Mouse (Mus musculus) ES-Bruce4 (cell line): ENCODE measurements around the gene Fah. TPM values are rescaled to one million over a fixed set of nuclear protein-coding genes. Genes with fewer than 3 reads are reported as not detected.

Source experiments
- H3K27ac ChIP-seq: 2 replicates; pipeline ENCODE4 v1.5.1; 2012; ENCODE audit warnings: low read length, inconsistent platforms; ENCODE audit not compliant: insufficient read depth
- H3K27me3 ChIP-seq: 2 replicates; pipeline ENCODE4 v1.6.1; 2012; ENCODE audit warnings: mild to moderate bottlenecking, low read length, inconsistent platforms; ENCODE audit not compliant: control insufficient read depth, poor library complexity, insufficient read depth, severe bottlenecking
- H3K36me3 ChIP-seq: 2 replicates; pipeline ENCODE4 v1.6.1; 2012; ENCODE audit warnings: inconsistent platforms, mild to moderate bottlenecking, low read length, moderate library complexity; ENCODE audit not compliant: control insufficient read depth, poor library complexity, insufficient read depth, severe bottlenecking
- H3K4me1 ChIP-seq: one replicate; pipeline ENCODE4 v1.8.1; 2011; ENCODE audit warnings: low read length; ENCODE audit not compliant: control insufficient read depth, insufficient read depth
- H3K4me3 ChIP-seq: 2 replicates; pipeline ENCODE4 v1.5.1; 2011; ENCODE audit warnings: low read depth, mild to moderate bottlenecking, low read length
- H3K9ac ChIP-seq: 2 replicates; pipeline ENCODE4 v1.6.1; 2012; ENCODE audit warnings: low read depth, mild to moderate bottlenecking, inconsistent platforms; ENCODE audit not compliant: poor library complexity, severe bottlenecking
- H3K9me3 ChIP-seq: replicated peaks from 2 replicates; pipeline ENCODE4 v1.6.1; 2012; ENCODE audit warnings: mild to moderate bottlenecking, low read length, inconsistent platforms; ENCODE audit not compliant: control insufficient read depth, poor library complexity, insufficient read depth, severe bottlenecking
- CTCF ChIP-seq: IDR thresholded peaks from one replicate; pipeline ENCODE4 v1.8.1; 2011; ENCODE audit warnings: low read depth, low read length
- EP300 ChIP-seq: IDR thresholded peaks from 2 replicates; pipeline ENCODE4 v1.6.1; 2011; ENCODE audit warnings: low read depth, low read length; ENCODE audit not compliant: insufficient read depth
- POLR2A ChIP-seq: IDR thresholded peaks from one replicate; pipeline ENCODE4 v1.8.1; 2011; ENCODE audit warnings: low read length; ENCODE audit not compliant: insufficient read depth
- polyA plus RNA-seq: library from polyadenylated mRNA; stranded (reverse); fragments of >200 nt; gene quantifications from 2 replicates; pipeline ENCODE4 v1.2.4, GENCODE M21; 2011; ENCODE audit warnings: low read depth; ENCODE audit not compliant: missing spikeins, insufficient read depth, insufficient read length

Fah gene
- polyA plus RNA-seq, 1 experiment: 24.6 TPM

DNA sequence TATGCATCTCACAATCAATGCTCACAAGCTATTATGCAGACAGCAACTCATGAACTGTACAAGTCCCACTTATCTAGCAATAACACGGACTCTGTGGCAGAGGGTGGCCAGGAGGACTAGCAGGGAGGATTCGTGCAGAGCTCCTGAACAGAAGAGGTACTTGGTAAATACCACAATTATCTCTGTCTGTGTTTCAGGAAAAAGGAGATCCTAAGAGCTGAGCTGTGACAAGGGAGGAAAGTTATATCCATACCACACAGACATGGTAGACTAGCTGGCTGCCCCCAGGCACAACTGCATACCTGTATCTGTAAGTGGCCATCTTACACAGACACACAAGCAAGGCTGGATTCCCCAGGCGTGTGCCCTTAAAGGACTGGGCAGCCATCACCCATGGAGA lies 5.2 kb downstream of the Fah start:
- no peaks in the 10 kb centered on the region for H3K36me3 ChIP-seq

GRCm38 (mm10) chr7:84600631-84601030 lies 5.9 kb downstream of the Fah start:
- Histone ChIP-seq H3K27me3 (no peaks in the 10 kb centered on the region), H3K27ac (no peak overlapping the region), H3K9ac (no peak overlapping the region), H3K9me3 (no peaks in the 10 kb centered on the region), H3K4me1 (no peaks in the 10 kb centered on the region), H3K36me3 (no peaks in the 10 kb centered on the region), H3K4me3 (no peak overlapping the region)
- TF ChIP-seq CTCF (no peak), POLR2A (no peak), EP300 (no peak)

More for the DNA sequence above, 5.2 kb downstream of the Fah start:
- Histone ChIP-seq H3K4me1 (no peaks in the 10 kb centered on the region), H3K9me3 (no peaks in the 10 kb centered on the region), H3K9ac (no peak overlapping the region), H3K27me3 (no peaks in the 10 kb centered on the region), H3K27ac (no peak overlapping the region), H3K4me3 (no peak overlapping the region)
- TF ChIP-seq POLR2A: no peak
- TF ChIP-seq CTCF: no peak
- TF ChIP-seq EP300: no peak

GRCm38 (mm10) chr7:84596633-84597032 lies 9.9 kb downstream of the Fah start:
- no peak overlapping the region for H3K27ac ChIP-seq
- no peaks in the 10 kb centered on the region for H3K36me3 ChIP-seq
- no peak overlapping the region for H3K9ac ChIP-seq
- no peak overlapping the region for H3K4me3 ChIP-seq
- H3K9me3 ChIP-seq: no peaks in the 10 kb centered on the region
- H3K27me3 ChIP-seq: no peaks in the 10 kb centered on the region
- TF ChIP-seq CTCF (no peak), EP300 (no peak), POLR2A (no peak)
- H3K4me1 ChIP-seq: no peaks in the 10 kb centered on the region

DNA sequence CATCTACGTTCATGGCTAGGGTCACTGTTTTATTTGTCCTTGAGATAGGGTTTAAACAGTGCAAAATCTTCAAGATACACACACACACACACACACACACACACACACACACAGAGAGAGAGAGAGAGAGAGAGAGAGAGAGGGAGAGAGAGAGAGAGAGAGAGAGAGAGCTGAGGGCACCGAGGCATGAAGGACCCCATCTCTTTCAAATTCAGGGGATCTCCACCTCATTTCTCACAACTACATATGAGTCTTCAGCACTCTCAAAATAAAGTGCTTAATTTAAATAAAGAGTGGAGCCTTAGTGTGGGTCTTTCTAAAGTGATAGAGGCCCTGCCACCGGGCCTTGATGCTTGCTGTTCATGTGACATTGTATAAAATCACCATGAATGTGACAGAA lies 10.5 kb downstream of the Fah start:
- Histone ChIP-seq H3K27ac (no peak overlapping the region), H3K36me3 (no peaks in the 10 kb centered on the region), H3K4me1 (no peaks in the 10 kb centered on the region), H3K4me3 (no peak overlapping the region), H3K9ac (no peak overlapping the region), H3K27me3 (no peaks in the 10 kb centered on the region), H3K9me3 (no peaks in the 10 kb centered on the region)
- no peak for TF ChIP-seq CTCF
- TF ChIP-seq EP300: no peak
- TF ChIP-seq POLR2A: no peak

GRCm38 (mm10) chr7:84594917-84595303 lies 11.6 kb downstream of the Fah start:
- Histone ChIP-seq H3K4me3 (no peak overlapping the region), H3K4me1 (no peaks in the 10 kb centered on the region), H3K27me3 (no peaks in the 10 kb centered on the region), H3K27ac (no peak overlapping the region), H3K9ac (no peak overlapping the region), H3K36me3 (no peaks in the 10 kb centered on the region), H3K9me3 (no peaks in the 10 kb centered on the region)
- TF ChIP-seq POLR2A: no peak
- TF ChIP-seq EP300: no peak
- no peak for TF ChIP-seq CTCF

GRCm38 (mm10) chr7:84594087-84594916 lies 12.2 kb downstream of the Fah start:
- Histone ChIP-seq H3K9me3 (no peaks in the 10 kb centered on the region), H3K36me3 (no peaks in the 10 kb centered on the region), H3K4me3 (no peak overlapping the region), H3K27me3 (no peaks in the 10 kb centered on the region), H3K9ac (no peak overlapping the region), H3K4me1 (no peaks in the 10 kb centered on the region), H3K27ac (no peak overlapping the region)
- TF ChIP-seq CTCF (peak; percentile 29), POLR2A (no peak), EP300 (no peak)
